Mouse (Mus musculus) liver, embryonic 15.5 days (tissue): ENCODE measurements around the gene Cmtm6. TPM values are rescaled to one million over a fixed set of nuclear protein-coding genes. Genes with fewer than 3 reads are reported as not detected.
"Not testable (repeated sequence)": the region's sequence is repeated elsewhere in the genome, so short reads cannot be mapped to it uniquely, and the experiment has no call there.

Experiments used
- ATAC-seq: fragments of 200-750 bp; cut with Nextera tagmentation; 2 replicates; pipeline ENCODE4 v1.8.0; 2017; ENCODE audit warnings: moderate number of reproducible peaks, mild to moderate bottlenecking, moderate library complexity; ENCODE audit not compliant: insufficient read depth
- H3K27ac ChIP-seq: fragments of 300-500 bp; sonication (generic); replicated peaks from 2 replicates; pipeline ENCODE4 v1.5.1; 2015; ENCODE audit warnings: mild to moderate bottlenecking, inconsistent platforms
- H3K27me3 ChIP-seq: fragments of 300-500 bp; sonication (generic); 2 replicates; pipeline ENCODE4 v1.6.1; 2015; ENCODE audit warnings: mild to moderate bottlenecking, inconsistent platforms
- H3K36me3 ChIP-seq: fragments of 300-500 bp; sonication (generic); replicated peaks from 2 replicates; pipeline ENCODE4 v1.6.1; 2015; ENCODE audit warnings: moderate library complexity, mild to moderate bottlenecking, inconsistent platforms
- H3K4me1 ChIP-seq: fragments of 300-500 bp; sonication (generic); replicated peaks from 2 replicates; pipeline ENCODE4 v1.6.1; 2015; ENCODE audit warnings: inconsistent platforms
- H3K4me2 ChIP-seq: fragments of 300-500 bp; sonication (generic); 2 replicates; pipeline ENCODE4 v1.6.1; 2015; ENCODE audit warnings: moderate library complexity, mild to moderate bottlenecking, inconsistent platforms
- H3K4me3 ChIP-seq: fragments of 300-500 bp; sonication (generic); replicated peaks from 2 replicates; pipeline ENCODE4 v1.5.1; 2015; ENCODE audit warnings: mild to moderate bottlenecking, inconsistent platforms
- H3K9ac ChIP-seq: fragments of 300-500 bp; sonication (generic); 2 replicates; pipeline ENCODE4 v1.6.1; 2015; ENCODE audit warnings: moderate library complexity, mild to moderate bottlenecking, inconsistent platforms
- H3K9me3 ChIP-seq: fragments of 300-500 bp; sonication (generic); replicated peaks from 2 replicates; pipeline ENCODE4 v1.6.1; 2016; ENCODE audit warnings: inconsistent platforms
- WGBS: fragments of 180-500 bp; shearing (Covaris S2); methylation state at CpG from one replicate; pipeline ENCODE4 v1.1.7; 2015; ENCODE audit warnings: mixed read lengths; ENCODE audit not compliant: insufficient replicate concordance; 5-methylcytosine and 5-hydroxymethylcytosine counted together
- polyA plus RNA-seq: library from polyadenylated mRNA; unstranded; fragments of >200 nt; fragmentation: Nextera tagmentation; extraction: Ambion mirVana; gene quantifications from 2 replicates; pipeline ENCODE4 v1.2.1, GENCODE M21; 2015

The Cmtm6 gene
- polyA plus RNA-seq, 1 experiment from 2014 or later: 26.3 TPM

- Histone ChIP-seq H3K4me1 (peaks cover 20% of the 10 kb centered on the region; the same call in 1 of the 2 replicates), H3K9me3 (no peaks in the 10 kb centered on the region), H3K27ac (no peak overlapping the region), H3K36me3 (peaks cover 22% of the 10 kb centered on the region), H3K27me3 (no peaks in the 10 kb centered on the region), H3K4me3 (no peak overlapping the region), H3K9ac (no peak overlapping the region), H3K4me2 (no peak overlapping the region)
- WGBS: 75% methylated on average over 6 of the region's 6 CpGs
- ATAC-seq: no peak
Measured at GRCm38 (mm10) chr9:114699262-114699661, 31.7 kb upstream of the Cmtm6 start.

- ATAC-seq: 0 out of 2 replicates have a peak, but pooled peaks have one; percentile 37
- H3K4me3 ChIP-seq: no peak overlapping the region
- H3K27ac ChIP-seq: no peak overlapping the region
- H3K4me2 ChIP-seq: no peak overlapping the region
- H3K9ac ChIP-seq: no peak overlapping the region
- no peaks in the 10 kb centered on the region for H3K27me3 ChIP-seq
- 73% methylated on average over 13 of the region's 16 CpGs for WGBS
- H3K9me3 ChIP-seq: no peaks in the 10 kb centered on the region
- H3K36me3 ChIP-seq: peaks cover 19% of the 10 kb centered on the region; the same call in 1 of the 2 replicates
- H3K4me1 ChIP-seq: peaks cover 19% of the 10 kb centered on the region; the same call in 1 of the 2 replicates
Measured at GRCm38 (mm10) chr9:114699882-114700665, 30.8 kb upstream of the Cmtm6 start.

GRCm38 (mm10) chr9:114701031-114701430 lies 29.9 kb upstream of the Cmtm6 start:
- no peak overlapping the region for H3K4me2 ChIP-seq
- H3K27ac ChIP-seq: no peak overlapping the region
- H3K4me1 ChIP-seq: peaks cover 17% of the 10 kb centered on the region; the same call in 1 of the 2 replicates
- peaks cover 27% of the 10 kb centered on the region for H3K36me3 ChIP-seq
- H3K4me3 ChIP-seq: no peak overlapping the region
- H3K9ac ChIP-seq: no peak overlapping the region
- ATAC-seq: no peak
- no peaks in the 10 kb centered on the region for H3K9me3 ChIP-seq
- WGBS: 69% methylated on average over 2 of the region's 2 CpGs
- H3K27me3 ChIP-seq: no peaks in the 10 kb centered on the region

- no peak overlapping the region for H3K9ac ChIP-seq
- no peaks in the 10 kb centered on the region for H3K9me3 ChIP-seq
- H3K36me3 ChIP-seq: peaks cover 28% of the 10 kb centered on the region
- H3K4me1 ChIP-seq: peaks cover 17% of the 10 kb centered on the region; the same call in 1 of the 2 replicates
- no peak for ATAC-seq
- no peak overlapping the region for H3K27ac ChIP-seq
- H3K4me3 ChIP-seq: no peak overlapping the region
- no peaks in the 10 kb centered on the region for H3K27me3 ChIP-seq
- 75% methylated on average over 4 of the region's 4 CpGs for WGBS
- H3K4me2 ChIP-seq: no peak overlapping the region
Measured at GRCm38 (mm10) chr9:114701921-114702320, 29.0 kb upstream of the Cmtm6 start.

- no peaks in the 10 kb centered on the region for H3K27me3 ChIP-seq
- no peak overlapping the region for H3K4me3 ChIP-seq
- no peak overlapping the region for H3K4me2 ChIP-seq
- H3K9me3 ChIP-seq: no peaks in the 10 kb centered on the region
- no peak overlapping the region for H3K27ac ChIP-seq
- no peak for ATAC-seq
- WGBS: 84% methylated on average over 4 of the region's 4 CpGs
- no peaks in the 10 kb centered on the region for H3K4me1 ChIP-seq
- H3K9ac ChIP-seq: no peak overlapping the region
- H3K36me3 ChIP-seq: peaks cover 51% of the 10 kb centered on the region
Measured at GRCm38 (mm10) chr9:114707805-114708204, 23.1 kb upstream of the Cmtm6 start.

GRCm38 (mm10) chr9:114710345-114710744 lies 20.6 kb upstream of the Cmtm6 start:
- no peaks in the 10 kb centered on the region for H3K27me3 ChIP-seq
- no peak overlapping the region for H3K4me2 ChIP-seq
- H3K4me1 ChIP-seq: no peaks in the 10 kb centered on the region
- H3K36me3 ChIP-seq: peaks cover 71% of the 10 kb centered on the region
- 55% methylated on average over 7 of the region's 7 CpGs for WGBS
- no peak for ATAC-seq
- no peaks in the 10 kb centered on the region for H3K9me3 ChIP-seq
- no peak overlapping the region for H3K9ac ChIP-seq
- H3K4me3 ChIP-seq: no peak overlapping the region
- no peak overlapping the region for H3K27ac ChIP-seq

- H3K9me3 ChIP-seq: no peaks in the 10 kb centered on the region
- no peaks in the 10 kb centered on the region for H3K4me1 ChIP-seq
- peaks cover 78% of the 10 kb centered on the region for H3K36me3 ChIP-seq
- no peak overlapping the region for H3K9ac ChIP-seq
- no peak for ATAC-seq
- no peak overlapping the region for H3K27ac ChIP-seq
- 88% methylated on average over 7 of the region's 7 CpGs for WGBS
- H3K27me3 ChIP-seq: no peaks in the 10 kb centered on the region
- no peak overlapping the region for H3K4me2 ChIP-seq
- no peak overlapping the region for H3K4me3 ChIP-seq
Measured at GRCm38 (mm10) chr9:114713481-114713880, 17.4 kb upstream of the Cmtm6 start.

- ATAC-seq: peak; percentile 51; the same call in 1 of the 2 replicates
- 73% methylated on average over 18 of the region's 18 CpGs for WGBS
- H3K9ac ChIP-seq: no peak overlapping the region
- H3K4me2 ChIP-seq: no peak overlapping the region
- H3K36me3 ChIP-seq: peaks cover 82% of the 10 kb centered on the region
- H3K9me3 ChIP-seq: no peaks in the 10 kb centered on the region
- H3K27me3 ChIP-seq: no peaks in the 10 kb centered on the region
- H3K27ac ChIP-seq: no peak overlapping the region
- no peaks in the 10 kb centered on the region for H3K4me1 ChIP-seq
- no peak overlapping the region for H3K4me3 ChIP-seq
Measured at GRCm38 (mm10) chr9:114716677-114717331, 14.1 kb upstream of the Cmtm6 start.

GRCm38 (mm10) chr9:114727315-114727714 lies 3.6 kb upstream of the Cmtm6 start:
- no peak overlapping the region for H3K9ac ChIP-seq
- peaks cover 33% of the 10 kb centered on the region for H3K4me1 ChIP-seq
- ATAC-seq: no peak
- no peaks in the 10 kb centered on the region for H3K9me3 ChIP-seq
- H3K27ac ChIP-seq: no peak overlapping the region
- H3K27me3 ChIP-seq: no peaks in the 10 kb centered on the region
- H3K4me3 ChIP-seq: no peak overlapping the region
- peaks cover 33% of the 10 kb centered on the region for H3K36me3 ChIP-seq
- no peak overlapping the region for H3K4me2 ChIP-seq
- WGBS: 4% methylated on average over 3 of the region's 3 CpGs

GRCm38 (mm10) chr9:114728432-114728831 lies 2.5 kb upstream of the Cmtm6 start:
- H3K4me1 ChIP-seq: peaks cover 44% of the 10 kb centered on the region
- peaks cover 21% of the 10 kb centered on the region for H3K36me3 ChIP-seq
- WGBS: 27% methylated on average over 2 of the region's 2 CpGs
- not testable (repeated sequence) for ATAC-seq, H3K27me3 ChIP-seq, H3K27ac ChIP-seq, H3K9me3 ChIP-seq, H3K4me3 ChIP-seq, H3K4me2 ChIP-seq, H3K9ac ChIP-seq
